Mouse (Mus musculus) left cerebral cortex, adult 18-20 months (tissue): ENCODE results near the gene Acbd7. TPM values are rescaled to one million over a fixed set of nuclear protein-coding genes. Genes with fewer than 3 reads are reported as not detected.

Source experiments
- DNase-seq, 2 experiments: peaks; one replicate each; pipeline ENCODE4 v3.0.0; 2021 to 2022; ENCODE audit warnings: low spot score in 2 of 2, mixed read lengths in 1 of 2
- total RNA-seq, 2 experiments: library from RNA; stranded (reverse); gene quantifications; 2 replicates each; pipeline ENCODE4 v1.2.3; 2021

Gene Acbd7
- total RNA-seq, 2 experiments from 2014 or later = 0.96 to 1.3 TPM

DNA sequence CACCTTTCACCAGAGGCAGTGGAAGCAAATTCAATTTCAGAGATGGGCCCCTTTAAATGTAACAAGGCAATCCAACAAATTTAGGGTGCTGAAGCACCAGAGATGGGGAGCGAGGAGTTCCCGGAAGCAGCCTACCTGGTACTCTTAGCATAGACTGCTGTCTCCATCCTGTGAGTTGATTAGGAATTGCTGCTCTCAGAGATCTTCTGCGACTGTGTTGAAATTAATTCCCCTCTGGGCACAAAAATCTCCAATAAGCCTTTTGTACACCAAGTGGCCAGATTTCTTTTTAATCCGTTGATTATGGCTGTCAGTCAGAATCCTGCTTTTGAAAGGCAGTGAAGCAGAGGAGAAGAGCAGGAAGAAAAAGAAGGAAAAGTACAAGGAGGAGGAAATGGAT, 29.2 kb downstream of the Acbd7 start:
- no peak for DNase-seq

DNA sequence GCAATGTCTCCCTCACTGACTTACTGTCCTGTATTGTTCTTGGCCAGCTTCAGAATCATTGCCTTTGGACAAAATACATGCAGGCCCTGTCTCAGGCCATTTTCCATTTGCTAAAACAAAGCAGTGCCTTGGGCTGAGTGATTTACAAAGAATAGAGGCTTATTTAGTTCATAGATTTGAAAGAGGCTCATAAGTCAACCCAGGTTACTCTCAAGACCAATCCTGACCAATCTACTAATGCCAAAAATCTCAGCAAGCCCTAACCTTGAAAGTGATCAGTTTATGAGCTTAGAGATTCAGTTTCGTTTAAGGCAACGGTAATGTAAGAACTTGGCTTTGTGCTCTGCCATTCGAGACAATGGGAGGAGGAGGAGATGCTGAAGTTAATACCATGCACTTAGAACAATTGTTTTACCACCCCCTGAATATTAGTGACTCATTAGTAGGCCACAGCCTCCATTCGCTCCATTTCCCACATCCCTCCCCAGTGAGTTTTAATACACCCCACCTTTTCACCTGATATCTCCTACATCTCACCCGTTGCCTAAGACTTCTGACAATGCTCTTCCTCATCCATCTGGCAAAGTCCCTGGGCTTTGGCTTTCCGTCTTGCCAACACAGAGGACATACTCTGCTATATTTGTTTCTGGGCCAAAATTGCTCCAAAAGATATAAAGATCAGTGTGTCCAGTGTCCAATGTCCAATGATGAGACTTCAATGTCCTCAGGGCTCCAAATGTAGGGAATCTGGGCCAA, 51.3 kb downstream of the Acbd7 start:
- DNase-seq = no peak

Other genes with a start within 250 kb of the Acbd7 start
- 10 to 100 TPM; 70.5 to 76.8 TPM for gene Fam171a1, start 221.9 kb upstream of the Acbd7 start, total RNA-seq
- gene Nmt2, start 52.0 kb upstream of the Acbd7 start, total RNA-seq = 100 to 1,000 TPM in 1 of 2 experiments, 10 to 100 TPM in 1; 99.5 to 103 TPM
- 10 to 100 TPM in 1 of 2 experiments, 1 to 10 TPM in 1; 7.7 to 10.4 TPM for gene Rpp38, start 3.5 kb upstream of the Acbd7 start, total RNA-seq
- not detected for gene Olah, start 61.0 kb downstream of the Acbd7 start, total RNA-seq
- gene Meig1, start 86.5 kb downstream of the Acbd7 start, total RNA-seq = 1 to 10 TPM; 1.6 to 2.0 TPM
- 10 to 100 TPM; 10.7 to 11.9 TPM for gene Dclre1c, start 88.0 kb downstream of the Acbd7 start, total RNA-seq
- 1 to 10 TPM; 3.5 to 4.0 TPM for gene Suv39h2, start 138.9 kb downstream of the Acbd7 start, total RNA-seq
- gene Gm45902, start 176.6 kb downstream of the Acbd7 start, total RNA-seq = 1 to 10 TPM; 4.2 to 4.4 TPM
- gene Hspa14, start 176.6 kb downstream of the Acbd7 start, total RNA-seq = 10 to 100 TPM; 43.9 to 44.6 TPM
- gene Cdnf, start 176.9 kb downstream of the Acbd7 start, total RNA-seq = under 1 TPM; 0.47 to 0.53 TPM
- 1 to 10 TPM; 7.7 to 9.3 TPM for gene Fam107b, start 234.3 kb downstream of the Acbd7 start, total RNA-seq